Mouse (Mus musculus) kidney, postnatal 10 days (tissue): ENCODE measurements at regions not wholly inside any gene's neighbourhood (a gene's known extent, or its start where the extent isn't known, plus 50 kb on each side); places are given as distances from the start of the nearest gene placed in this dataset.
A peak's percentile ranks its signal among the peaks of the same experiment; 100 is the strongest.

Experiments
- DNase-seq: peaks from one replicate; pipeline ENCODE4 v3.0.0; 2021; ENCODE audit warnings: mixed read lengths

DNA sequence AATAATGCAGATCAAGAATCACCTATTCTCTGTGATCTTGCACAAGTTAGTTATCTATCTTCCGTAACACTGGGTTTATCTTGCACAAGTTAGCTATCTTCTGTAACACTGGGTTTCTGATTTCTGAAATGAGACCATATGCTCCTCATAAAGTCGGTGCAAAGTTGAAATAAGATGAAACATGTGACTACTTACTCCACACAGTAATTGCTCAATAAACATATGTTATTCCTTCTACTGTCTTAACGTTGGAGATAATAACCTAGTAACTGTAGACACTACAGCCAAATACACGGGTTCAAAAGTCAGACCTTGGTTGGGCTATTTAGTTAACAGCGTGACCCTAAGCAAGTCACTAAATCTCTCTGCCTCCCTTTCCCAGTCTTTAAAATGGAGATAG is 65.8 kb upstream of the Atp11b start:
- no peak for DNase-seq

DNA sequence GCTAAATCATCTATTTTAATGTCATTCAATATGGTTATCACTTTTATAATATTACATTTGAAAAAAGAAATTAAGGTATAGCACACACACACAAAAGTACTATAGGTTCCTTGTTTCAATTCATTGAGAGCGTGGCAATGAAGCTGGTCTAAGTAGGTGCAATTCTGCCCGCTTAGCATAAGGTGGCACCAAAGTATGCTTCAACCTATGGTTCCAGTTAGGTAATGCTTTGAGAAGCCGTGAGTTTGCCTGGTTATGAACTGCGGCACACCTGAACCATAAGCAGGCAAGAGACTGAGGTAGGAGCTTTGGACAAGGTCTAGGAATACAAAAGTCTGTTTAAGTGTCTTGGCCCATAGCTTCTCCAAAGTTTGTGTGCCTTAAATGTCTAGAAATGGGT is 65.1 kb upstream of the Atp11b start:
- DNase-seq: peak; percentile 12

DNA sequence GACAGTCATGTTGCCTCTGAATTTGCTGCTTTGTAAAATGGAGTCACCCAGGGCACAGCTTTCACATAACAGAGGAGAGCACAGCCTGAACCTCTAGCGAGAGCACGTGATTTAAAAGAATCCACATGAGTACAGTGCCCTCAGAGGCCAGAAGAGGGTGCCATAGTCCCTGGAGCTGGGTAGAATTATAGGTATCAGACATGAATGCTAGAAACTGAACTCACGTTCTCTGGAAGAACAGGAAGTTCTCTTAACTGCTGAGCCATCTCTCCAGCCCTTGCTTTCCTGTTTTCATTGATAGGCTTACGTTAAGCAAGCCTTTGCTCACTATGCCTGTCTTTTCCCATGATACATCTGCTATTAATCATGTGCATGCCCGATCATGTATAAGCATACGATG is 60.9 kb upstream of the Atp11b start:
- peak; percentile 80 for DNase-seq

DNA sequence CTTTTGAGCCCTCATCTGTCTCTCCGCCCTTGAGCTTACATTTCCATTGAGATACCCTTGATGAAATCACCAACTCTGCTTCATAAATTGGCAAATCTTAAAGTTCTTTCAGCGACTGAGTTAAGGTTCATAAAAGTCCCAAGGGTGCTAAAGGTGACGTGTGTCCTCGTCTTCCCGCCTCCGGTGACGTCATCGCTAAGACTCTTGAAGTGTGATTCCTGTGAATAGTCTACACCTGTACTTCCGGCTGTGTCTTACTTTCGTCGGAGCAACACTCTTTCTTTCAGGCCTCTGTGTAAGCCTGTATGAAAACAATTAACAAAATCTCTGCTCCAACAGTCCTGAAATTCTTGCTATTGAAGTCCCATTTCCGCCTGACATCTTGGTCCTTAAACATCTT is 60.4 kb upstream of the Atp11b start:
- DNase-seq: no peak

DNA sequence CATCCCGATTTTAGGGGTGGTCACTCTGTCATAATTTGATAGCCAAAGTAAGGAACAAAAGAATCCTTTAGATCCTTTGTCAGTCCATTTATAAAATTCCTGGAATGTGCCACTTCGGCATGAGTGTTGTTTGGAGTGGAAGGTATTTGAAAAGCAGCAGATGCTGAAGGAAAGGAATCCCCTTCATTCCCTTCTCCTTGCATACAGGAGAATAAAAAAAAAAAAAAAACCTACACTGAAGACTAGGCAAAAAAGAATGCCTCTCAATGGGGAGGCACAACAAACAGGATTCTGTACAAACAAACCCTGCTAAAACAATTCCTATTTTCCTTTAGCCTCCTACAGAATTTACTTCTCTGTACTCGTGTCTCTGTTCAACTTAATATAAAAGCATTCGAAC is 59.7 kb upstream of the Atp11b start:
- DNase-seq: no peak

DNA sequence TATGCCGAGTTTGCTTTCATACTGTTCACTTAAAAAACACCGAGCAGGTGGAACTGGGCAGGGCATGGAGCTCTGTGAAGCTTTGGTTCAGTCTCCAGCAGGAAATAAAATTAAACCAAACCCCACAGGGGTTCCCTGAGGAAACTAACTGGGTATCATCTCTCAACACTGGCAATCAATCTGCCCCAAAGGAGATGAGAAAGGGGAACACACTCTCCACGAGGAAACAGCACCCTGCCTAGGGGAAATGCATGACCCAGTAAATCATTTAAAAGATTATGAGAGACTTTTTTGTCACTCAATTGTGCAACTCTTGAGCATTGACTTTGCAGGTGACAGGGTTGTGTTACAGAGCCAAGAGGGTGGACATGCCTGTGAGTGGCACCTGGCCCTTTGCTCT is 58.0 kb upstream of the Atp11b start:
- no peak for DNase-seq

DNA sequence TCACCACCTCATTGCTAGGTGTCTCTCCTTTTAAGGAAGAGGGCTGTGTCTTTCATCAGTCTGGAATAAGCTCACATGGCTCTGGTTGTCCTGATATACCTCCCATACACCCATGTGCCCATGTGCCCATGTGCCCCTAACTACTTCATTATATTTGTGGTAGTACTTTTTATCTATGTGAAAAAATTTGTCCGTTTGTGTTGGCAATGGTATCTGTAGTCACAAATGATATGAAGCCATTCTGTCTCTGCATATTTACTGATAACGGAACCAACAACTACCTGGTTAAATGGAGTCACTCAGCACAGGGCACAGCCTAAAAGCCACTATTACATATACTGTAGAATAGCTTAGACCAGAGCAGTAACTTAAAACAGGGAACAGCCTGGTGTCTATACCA is 54.6 kb upstream of the Atp11b start:
- DNase-seq: no peak

DNA sequence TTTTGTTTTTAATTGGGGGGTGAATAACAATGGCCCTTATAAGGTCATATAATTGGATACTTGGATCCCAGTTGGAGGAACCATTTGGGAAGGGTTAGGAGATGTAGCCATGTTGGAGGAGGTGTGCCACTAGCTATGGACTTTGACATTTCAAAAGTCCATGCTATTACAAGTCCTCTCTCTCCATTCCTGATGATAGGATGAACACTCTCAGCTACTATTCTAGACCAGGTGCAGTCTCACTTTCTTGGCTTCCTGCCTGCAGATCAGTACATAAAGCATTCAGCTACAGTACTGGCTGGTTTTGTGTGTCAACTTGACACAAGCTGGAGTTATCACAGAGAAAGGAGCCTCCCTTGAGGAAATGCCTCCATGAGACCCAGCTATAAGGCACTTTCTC is 53.9 kb upstream of the Atp11b start:
- DNase-seq: no peak

DNA sequence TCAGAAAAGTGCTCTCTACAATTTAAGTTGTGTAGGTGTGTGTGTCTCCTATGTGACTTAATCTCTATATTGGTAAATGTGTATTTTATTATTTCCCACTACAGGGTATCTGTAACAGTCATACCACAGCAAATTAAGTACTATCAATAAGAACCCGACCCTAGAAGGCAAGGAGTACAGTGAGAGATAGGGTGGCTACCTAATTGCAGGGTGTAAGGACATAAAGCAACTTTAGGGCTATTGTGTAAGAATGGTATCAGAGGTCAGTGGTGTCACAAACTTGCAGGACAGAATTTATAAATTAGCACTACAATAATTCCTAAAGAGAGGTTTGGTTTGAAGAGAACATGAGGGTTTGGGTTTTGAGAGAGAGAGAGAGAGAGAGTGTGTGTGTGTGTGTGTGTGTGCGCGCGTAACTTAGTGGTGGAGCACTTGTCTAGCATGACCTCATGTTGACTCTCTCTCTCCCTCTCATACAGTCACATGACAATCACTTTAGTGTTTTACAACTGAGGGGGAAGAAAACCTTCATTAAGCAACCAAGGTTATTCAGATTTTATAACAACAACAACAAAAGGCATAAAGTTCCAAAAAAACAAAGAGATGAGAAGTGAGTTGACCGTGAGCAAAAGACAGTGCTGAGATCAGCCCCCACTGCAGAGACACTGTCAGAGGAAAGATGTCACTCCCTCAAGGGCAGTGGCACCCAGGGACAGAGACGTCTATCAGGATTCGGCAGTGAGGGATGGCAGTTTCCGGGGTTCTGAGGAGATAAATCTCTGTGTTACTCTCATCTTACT is 50.2 kb upstream of the Atp11b start:
- DNase-seq: no peak
